Mouse (Mus musculus): ENCODE measurements at regions not wholly inside any gene's neighbourhood (a gene's known extent, or its start where the extent isn't known, plus 50 kb on each side); places are given as distances from the start of the nearest gene placed in this dataset.

DNA sequence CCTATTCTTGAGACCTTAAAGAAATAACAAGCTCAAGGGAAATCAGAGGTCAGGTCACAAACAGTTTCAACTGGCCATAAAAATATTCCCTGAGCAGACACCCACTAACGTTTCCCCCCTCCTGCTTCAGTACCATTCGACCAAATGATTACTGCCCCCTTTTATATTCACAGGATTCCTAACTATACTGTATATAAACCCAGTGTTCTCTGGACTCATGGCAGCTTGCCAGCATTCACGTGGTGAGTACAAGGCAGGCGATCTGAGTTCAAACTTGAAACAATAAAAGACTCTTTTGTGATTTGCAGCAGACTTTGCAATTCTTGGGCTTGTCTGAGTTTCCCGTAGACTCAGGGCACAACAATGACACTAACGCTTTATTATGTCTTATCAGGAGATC is 989.0 kb upstream of the H2afb3 start:
- no peaks in the 10 kb centered on the region for H3K27me3 ChIP-seq (replicated peaks)
- H3K9ac ChIP-seq (replicated peaks): no peak overlapping the region
- WGBS: 52% methylated on average over 6 of the region's 6 CpGs
- no peaks in the 10 kb centered on the region for H3K9me3 ChIP-seq (replicated peaks)
- H3K4me1 ChIP-seq: no peaks in the 10 kb centered on the region
- H3K27ac ChIP-seq (replicated peaks): no peak overlapping the region
- no peak overlapping the region for H3K4me3 ChIP-seq (replicated peaks)
- ATAC-seq (ENCODE audit: low FRiP score): no peak
- no peaks in the 10 kb centered on the region for H3K36me3 ChIP-seq
- no peak overlapping the region for H3K4me2 ChIP-seq

DNA sequence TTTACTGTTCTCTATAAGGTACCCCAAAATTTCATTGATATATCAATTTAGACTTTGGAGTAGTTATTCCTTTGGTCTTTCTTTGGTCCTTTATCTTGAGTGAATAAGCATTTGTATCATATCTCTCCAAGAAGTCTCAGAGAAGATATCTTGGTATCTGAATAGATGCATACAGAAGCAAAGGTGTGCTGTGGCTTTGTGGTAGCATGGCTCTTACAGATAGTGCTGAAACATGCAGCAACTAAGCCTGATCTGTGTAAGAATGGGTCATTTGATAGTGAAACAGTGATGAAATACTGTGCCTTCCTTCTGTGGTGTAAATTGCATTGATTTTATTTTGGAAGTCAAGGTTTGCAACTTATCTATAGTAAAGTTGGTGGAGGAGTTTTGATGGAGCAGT is 978.3 kb upstream of the H2afb3 start:
- Histone ChIP-seq H3K27ac (replicated peaks) (no peak overlapping the region), H3K4me1 (no peaks in the 10 kb centered on the region), H3K9me3 (replicated peaks) (no peaks in the 10 kb centered on the region), H3K27me3 (replicated peaks) (no peaks in the 10 kb centered on the region), H3K9ac (replicated peaks) (no peak overlapping the region), H3K36me3 (no peaks in the 10 kb centered on the region), H3K4me2 (no peak overlapping the region), H3K4me3 (replicated peaks) (no peak overlapping the region)
- no peak for ATAC-seq (ENCODE audit: low FRiP score)

DNA sequence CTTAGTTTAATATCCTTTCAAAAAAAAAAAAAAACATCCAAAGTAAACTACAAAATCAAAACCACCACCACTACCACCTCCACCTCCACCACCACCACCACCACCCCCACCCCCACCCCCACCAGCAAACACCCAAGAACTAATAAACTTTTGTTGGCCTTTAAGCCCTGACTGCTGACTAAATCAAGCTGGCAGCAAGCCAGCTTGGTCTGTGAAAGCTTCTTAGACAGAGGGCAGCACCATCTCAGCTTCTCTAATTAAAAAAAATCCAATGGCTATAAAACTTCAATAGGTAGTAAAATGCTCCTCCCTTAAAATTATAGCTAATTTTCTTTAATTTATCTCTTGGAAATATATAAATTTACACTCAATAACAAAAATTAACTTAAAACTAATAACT is 957.2 kb upstream of the H2afb3 start:
- no peaks in the 10 kb centered on the region for H3K27me3 ChIP-seq (replicated peaks)
- no peaks in the 10 kb centered on the region for H3K9me3 ChIP-seq (replicated peaks)
- H3K9ac ChIP-seq (replicated peaks): no peak overlapping the region
- no peaks in the 10 kb centered on the region for H3K4me1 ChIP-seq
- ATAC-seq (ENCODE audit: low FRiP score): no peak
- H3K27ac ChIP-seq (replicated peaks): no peak overlapping the region
- H3K36me3 ChIP-seq: no peaks in the 10 kb centered on the region
- H3K4me3 ChIP-seq (replicated peaks): no peak overlapping the region
- no peak overlapping the region for H3K4me2 ChIP-seq

DNA sequence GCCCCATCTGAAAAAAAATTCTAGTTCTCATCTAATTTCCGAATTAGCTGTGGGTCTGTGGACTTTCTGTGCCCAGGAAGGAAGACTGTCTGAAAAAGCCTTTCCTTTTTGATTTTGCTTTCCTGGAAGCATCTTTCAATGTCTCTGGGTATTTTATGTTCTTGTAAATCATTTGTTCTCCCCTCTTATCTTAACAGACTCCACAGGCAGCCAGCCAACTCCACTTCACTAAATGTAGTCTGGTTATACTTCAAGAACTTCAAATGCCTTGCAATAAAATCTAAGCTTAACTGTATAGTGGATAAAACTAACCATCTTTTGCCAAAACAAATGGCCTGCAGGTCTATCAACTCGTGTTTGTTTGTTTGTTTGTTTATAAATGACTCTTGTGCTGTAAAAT is 956.7 kb upstream of the H2afb3 start:
- no peak overlapping the region for H3K4me3 ChIP-seq (replicated peaks)
- no peak overlapping the region for H3K27ac ChIP-seq (replicated peaks)
- H3K36me3 ChIP-seq: no peaks in the 10 kb centered on the region
- WGBS: 60% methylated on average over 2 of the region's 2 CpGs
- H3K9ac ChIP-seq (replicated peaks): no peak overlapping the region
- ATAC-seq (ENCODE audit: low FRiP score): no peak
- H3K9me3 ChIP-seq (replicated peaks): no peaks in the 10 kb centered on the region
- no peak overlapping the region for H3K4me2 ChIP-seq
- H3K27me3 ChIP-seq (replicated peaks): no peaks in the 10 kb centered on the region
- H3K4me1 ChIP-seq: no peaks in the 10 kb centered on the region

DNA sequence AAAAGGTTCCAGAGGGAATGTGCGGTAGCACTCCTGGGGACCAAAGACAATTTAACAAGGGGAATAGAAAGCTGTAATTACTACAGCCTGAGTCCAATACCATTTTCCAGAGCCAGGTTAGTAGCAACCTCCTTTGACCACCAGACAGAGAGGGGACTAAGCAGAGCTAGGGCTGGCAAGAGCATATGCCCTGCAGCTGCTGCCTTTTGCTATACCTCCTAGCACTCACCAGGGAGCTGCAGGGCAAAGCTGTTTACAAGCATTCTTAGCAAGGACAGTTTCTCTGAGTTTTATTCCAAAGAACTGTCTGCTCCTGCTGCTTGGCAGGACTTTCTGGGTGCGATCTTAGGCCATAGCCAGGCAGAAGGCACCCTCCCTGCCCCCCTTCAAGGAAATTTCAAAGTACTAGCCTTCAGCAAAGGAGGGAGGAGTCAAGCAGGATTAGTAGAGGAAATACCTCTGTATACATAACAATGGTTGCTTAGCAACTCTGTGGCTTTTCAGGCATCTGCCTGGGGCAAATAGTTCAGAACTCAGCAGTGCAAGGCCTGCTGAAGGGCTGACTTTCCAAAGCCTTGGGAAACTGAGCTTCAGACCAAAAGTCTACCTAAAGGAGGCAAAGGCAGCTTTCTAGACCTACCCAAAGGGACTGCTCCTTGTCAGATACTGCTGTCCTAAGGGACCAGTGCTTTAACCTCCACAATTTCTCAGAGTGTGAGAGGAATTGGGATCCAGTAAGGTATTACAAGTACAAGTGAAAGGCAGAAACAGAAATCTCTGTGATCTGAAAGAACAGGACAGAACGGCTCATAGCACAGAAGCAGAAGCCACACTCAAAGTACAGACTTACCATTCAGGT is 919.5 kb upstream of the H2afb3 start:
- ATAC-seq (ENCODE audit: low FRiP score): peak; percentile 57
- 32% methylated on average over 3 of the region's 3 CpGs for WGBS
- H3K4me2 ChIP-seq: no peak overlapping the region
- H3K9me3 ChIP-seq (replicated peaks): no peaks in the 10 kb centered on the region
- H3K4me1 ChIP-seq: no peaks in the 10 kb centered on the region
- H3K27ac ChIP-seq (replicated peaks): no peak overlapping the region
- no peak overlapping the region for H3K4me3 ChIP-seq (replicated peaks)
- H3K9ac ChIP-seq (replicated peaks): no peak overlapping the region
- H3K36me3 ChIP-seq: no peaks in the 10 kb centered on the region
- no peaks in the 10 kb centered on the region for H3K27me3 ChIP-seq (replicated peaks)

Measured in neural tube, embryonic 15.5 days (tissue).